Mouse (Mus musculus) frontal cortex, postnatal 25 days (tissue): ENCODE measurements around the gene A26c2.

Experiments
- DNase-seq, 2 experiments: peaks; one replicate each; pipeline ENCODE4 v3.0.0; 2022; ENCODE audit warnings: low spot score in 2 of 2

A26c2 gene

DNA sequence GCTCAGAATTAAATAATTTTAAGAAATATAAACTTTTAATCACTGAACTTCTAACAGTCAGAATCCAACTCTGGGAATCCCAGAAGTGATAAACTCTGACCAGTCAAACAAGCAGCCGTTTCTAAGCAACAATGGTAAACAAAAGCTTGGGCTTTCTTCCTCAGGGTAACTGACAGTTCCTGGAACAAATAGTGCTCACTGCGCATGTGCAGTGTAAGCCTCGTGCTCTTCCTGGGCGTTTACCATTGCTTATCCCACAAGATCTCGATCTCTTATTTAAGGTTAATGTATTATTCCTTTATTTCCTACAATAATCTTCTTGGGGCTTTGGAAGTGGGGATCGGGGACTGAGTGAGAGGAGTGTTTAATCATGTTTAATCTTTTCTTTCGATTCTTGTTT lies at the start of gene A26c2:
TSS of gene A26c2 (minus strand) at position 101 of the 400 bp plus-strand sequence.
- DNase-seq = no peak

DNA sequence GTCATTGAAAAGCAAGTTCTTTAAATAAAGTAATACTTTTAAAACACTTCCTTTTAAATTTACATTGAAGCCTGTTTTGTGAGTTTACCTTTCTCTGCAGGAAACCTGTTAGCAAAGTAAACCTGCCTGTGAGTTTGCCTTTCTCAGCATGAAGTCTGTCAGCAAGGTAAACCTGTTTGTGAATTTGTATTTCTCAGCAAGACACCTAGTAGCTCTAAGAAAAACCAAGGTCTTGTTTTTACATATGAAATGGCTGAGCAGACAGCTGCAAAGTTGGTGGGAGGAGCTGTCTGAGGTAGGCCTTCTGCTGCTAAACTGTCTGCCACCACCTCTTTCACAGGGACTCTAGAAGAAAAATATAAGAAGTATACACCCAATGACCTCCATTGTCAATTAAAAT lies 28.0 kb upstream of the A26c2 start:
- DNase-seq = no peak
